Mouse (Mus musculus) CD4-positive helper T cell, adult 2 months (primary cell): Measurements from ENCODE around the gene Flywch2.

Experiments used
- DNase-seq: peaks from one replicate; pipeline ENCODE4 v3.0.0-alpha.2; 2012; ENCODE audit warnings: low read depth, missing footprints, low spot score

Flywch2 gene

DNA sequence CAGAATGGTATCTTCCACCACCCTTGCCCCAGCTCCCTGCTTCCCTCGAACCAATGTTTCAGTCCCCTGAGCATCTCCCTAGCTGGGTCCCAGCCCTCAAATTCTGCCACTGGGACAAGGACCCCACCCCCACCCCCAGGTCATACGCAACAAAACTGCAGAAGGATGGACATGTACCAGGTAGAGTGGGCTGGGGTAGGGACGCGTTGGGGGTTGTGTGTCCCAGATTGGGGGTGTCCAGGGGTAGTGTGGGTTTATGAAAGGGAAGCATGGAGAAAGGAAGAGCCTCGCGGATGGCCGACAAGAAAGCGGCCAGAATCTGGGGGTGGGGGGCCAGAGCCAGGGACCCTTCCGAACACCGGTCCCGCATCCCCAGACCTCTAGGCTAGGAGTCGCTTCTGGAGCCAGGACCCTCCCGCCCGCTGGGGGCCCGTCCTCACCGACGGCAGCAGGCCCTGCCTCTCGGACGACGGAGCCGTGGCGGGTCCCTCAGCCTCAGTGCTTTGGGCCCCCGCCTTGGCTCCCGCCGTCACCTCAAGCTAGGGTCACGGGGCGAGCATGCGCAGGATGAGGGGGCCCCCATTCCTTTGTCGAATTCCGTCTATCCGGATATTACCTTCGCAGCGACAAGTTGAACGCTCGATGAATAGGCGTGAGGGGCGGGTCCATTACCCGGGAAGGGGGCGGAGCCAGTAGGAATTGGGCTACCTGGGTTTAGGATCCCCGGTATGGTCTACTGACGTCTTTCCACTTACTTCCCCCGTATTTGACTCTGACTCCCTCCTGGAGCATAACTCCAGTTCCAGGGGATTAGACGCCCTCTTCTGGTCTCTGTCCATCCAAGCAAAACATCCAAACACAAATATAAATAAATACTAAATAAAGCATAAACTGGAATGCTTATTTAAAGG lies at the start of gene Flywch2:
TSS of gene Flywch2 (minus strand) at position 521 of the 911 bp plus-strand sequence.
- peak; percentile 82 for DNase-seq

DNA sequence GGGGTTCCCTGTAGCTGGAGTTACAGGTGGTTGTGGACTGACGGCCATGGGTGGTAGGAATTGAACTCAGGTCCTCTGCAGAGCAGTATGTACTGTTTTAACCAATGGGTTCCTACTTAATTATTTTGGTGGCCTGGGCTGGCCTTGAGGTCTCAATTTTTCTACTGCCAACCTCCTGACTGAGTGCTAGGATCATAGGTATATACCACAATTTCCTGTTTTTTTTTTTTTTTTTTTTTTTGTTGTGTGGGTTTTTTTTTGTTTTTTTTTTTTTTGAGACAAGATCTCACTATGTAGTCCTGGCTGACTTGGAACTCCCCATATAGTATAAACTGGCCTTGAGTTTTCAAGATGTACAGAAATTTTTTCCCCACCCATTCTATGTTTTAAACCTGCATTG lies 45.3 kb upstream of the Flywch2 start:
- no peak for DNase-seq

DNA sequence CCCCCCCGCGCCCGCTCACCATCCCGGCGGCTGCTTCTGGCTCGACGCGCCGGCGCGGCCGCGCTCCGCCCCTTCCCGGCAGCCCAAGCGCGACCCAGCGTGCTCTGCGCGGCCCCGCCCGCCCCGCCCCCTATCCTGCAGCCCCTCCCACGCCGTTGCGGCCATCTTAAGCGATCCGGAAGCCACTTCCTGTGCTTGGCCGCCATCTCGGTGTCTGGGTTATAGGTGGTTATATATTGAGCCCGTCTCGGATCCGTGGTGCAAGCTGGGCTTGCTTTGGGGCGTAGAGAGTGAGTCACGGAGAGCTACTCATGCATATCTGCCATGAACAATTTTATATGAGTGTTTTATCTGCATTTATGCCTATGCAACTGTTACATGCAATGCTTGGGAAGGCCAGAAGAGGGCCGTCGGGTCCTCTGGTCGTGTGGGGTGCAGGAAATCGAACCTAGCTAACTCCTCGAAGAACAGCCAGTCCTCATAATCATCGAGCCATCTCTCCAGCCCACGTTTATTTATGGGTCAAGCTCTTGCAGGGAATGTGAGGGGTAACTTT lies 43.3 kb upstream of the Flywch2 start, which contains the start of gene Elob:
TSS of gene Elob (minus strand) at position 73 of the 556 bp plus-strand sequence.
- peak; percentile 93 for DNase-seq

DNA sequence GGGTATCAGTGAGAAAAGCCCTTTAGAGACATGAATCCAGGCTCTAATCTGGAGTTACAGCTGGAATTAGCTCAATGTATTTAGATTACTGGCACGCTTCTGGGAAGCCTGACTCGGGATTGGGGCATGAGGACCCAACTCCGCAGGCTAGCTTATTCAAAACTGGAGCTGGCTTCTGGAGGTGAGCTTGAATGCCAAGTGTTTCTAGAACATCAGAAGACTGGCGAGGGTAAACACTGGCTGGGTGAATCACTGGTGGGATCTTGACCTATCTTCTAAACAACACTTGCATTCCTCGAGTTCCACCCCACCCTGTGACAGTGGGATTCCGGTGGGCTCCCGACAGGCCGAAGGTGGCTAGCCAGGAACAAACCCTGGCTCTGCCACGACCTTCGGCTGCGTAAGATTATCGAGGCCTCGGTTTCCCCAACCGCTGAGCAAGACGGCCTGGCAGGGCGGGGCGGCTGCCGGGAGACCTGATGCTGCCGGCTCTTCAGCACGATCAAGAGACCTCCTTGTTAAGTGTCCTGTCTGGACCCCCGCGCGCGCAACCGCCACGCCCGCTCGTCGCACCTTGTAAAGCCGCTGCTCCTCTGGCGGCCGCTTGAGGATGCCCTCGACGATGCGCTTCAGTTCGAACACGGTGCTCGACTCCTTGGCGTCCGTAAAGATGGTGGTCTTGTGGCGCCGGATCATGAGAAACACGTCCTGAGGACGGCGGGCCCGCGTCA lies 42.6 kb upstream of the Flywch2 start:
- DNase-seq = peak; percentile 79

DNA sequence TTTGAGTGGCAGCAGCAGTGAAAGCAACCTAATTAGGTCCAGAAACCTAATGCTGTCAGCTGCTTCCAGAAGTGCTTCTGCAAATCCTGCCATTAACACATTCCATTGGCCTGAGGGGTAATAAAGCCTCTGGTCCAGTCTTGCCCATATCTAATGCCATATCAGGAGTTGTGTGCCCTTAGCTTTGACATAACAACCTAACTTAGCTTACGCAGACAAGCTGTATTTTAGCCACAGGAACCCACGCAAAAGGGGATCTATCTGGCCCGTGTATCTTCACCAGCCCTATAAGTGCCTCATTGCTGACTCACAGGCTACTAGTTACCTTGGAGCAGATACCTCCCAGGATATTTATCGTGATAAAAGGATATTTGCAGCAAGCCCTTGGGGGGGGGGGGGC lies 39.7 kb upstream of the Flywch2 start:
- no peak for DNase-seq

DNA sequence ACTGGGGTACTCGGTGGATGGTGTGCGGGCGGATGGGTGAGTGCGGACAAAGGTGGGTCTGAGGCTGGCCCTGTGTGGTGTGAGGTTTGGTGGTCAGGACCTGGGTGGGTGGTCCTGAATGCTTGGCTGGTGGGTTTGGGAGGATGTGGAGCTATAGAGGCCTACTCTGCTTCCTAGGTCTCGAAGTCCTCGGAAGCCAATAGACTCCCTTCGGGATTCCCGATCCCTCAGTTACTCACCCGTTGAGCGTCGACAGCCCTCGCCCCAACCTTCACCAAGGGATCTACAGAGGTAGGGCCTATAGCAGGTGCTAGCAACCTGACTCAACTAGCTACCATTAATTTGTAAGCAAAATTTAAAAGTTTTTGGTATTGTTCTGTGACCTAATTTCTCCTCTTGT lies 37.7 kb upstream of the Flywch2 start:
- no peak for DNase-seq

DNA sequence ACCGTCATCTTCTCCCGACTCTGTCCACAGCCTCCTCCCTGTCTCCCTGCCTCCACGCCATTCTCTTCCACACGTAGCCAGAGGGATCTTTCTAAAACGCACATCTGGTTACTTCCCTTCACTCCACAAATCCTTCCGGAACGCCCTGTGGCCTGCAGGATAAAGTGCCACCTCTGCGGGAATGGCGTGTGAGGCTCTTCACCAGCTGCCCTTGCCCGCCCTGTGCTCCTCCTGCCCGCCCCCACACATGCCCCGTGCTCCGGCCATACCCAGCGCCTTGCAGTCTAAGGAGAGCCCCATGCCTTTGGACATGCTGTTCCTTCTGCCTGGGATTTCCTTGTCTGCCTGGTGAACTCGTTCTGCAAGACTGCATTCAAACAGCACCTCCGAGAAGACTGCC lies 37.1 kb upstream of the Flywch2 start:
- no peak for DNase-seq

DNA sequence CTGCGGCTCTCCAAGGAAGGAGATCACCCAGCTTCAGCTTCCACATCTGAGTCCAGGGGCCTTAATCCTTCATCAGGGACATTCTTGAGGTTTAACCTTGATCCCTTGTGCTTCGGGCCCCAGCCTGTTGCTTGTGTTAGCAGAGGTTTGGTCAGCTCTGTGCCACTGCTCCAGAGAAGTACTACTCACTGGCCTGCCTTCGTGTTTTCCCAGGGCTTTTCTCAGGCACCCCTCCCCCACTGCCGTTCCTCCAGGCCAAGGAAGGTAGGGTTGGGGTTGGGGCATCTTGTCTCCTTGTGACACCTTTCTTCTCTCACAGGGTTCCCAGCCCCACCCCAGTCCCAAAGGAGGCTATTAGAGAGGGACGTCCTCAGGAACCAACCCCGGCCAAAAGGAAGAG lies 36.2 kb upstream of the Flywch2 start:
- no peak for DNase-seq

DNA sequence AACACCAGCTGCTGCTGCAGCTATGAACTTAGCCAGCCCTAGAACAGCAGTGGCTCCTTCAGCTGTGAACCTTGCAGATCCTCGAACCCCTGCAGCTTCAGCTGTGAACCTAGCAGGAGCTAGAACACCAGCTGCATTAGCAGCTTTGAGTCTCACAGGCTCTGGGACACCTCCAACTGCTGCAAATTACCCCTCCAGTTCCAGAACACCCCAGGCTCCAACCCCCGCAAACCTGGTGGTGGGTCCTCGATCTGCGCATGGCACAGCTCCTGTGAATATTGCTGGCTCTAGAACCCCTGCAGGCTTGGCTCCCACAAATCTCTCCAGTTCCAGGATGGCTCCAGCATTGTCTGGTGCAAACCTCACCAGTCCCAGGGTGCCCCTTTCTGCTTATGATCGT lies 34.9 kb upstream of the Flywch2 start:
- no peak for DNase-seq

DNA sequence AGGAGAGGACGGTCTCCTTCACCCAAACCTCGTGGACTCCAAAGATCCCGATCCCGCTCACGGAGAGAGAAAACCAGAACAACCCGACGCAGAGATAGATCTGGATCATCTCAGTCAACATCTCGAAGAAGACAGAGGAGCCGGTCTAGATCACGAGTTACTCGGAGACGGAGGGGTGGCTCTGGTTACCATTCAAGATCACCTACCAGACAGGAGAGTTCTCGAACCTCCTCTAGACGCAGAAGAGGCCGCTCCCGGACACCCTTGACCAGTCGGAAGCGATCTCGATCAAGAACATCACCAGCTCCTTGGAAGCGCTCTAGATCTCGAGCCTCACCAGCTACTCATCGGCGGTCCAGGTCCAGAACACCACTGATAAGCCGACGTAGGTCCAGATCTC lies 33.4 kb upstream of the Flywch2 start:
- DNase-seq = no peak

DNA sequence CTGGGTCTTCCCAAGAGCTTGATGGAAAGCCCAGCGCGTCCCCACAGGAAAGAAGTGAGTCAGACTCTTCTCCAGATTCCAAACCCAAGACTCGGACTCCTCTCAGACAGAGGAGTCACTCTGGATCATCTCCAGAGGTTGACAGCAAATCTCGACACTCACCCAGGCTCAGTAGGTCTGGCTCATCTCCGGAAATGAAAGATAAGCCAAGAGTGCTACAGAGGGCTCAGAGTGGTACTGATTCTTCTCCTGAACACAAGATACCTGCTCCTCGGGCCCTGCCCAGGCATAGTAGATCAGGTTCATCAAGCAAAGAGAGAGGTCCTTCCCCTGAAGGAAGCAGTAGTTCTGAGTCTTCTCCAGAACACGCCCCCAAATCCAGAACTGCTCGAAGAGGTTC lies 32.7 kb upstream of the Flywch2 start:
- DNase-seq = no peak

DNA sequence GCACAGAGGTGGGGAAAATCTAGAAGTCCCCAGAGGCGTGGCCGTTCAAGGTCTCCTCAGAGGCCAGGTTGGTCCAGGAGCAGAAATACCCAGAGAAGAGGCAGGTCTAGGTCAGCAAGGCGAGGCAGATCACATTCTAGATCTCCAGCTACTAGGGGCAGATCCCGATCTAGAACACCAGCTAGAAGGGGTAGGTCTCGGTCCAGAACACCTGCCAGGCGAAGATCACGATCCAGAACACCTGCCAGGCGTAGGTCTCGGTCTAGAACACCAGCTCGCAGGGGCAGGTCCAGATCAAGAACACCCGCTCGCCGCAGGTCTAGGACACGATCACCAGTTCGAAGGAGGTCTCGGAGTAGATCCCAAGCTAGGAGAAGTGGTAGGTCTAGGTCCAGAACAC lies 29.8 kb upstream of the Flywch2 start:
- DNase-seq = peak; percentile 1

DNA sequence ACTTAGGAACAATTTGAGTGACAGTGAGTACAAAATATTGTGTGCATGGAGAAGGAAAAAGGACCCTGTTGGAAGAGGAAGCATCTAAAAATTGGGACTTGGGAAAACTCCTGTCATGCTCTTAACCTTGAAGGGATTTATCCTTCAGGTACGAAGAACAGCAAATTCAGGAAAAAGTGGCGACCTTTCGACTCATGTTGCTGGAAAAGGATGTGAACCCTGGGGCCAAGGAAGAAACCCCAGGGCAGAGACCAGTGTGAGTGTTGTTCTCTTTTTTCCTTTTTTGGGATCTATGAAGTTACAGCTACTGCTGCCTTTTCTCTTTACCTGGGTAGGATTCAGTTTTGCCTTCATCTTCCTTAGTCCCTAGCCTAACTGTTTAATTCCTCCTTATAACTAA lies 22.0 kb upstream of the Flywch2 start:
- DNase-seq = peak; percentile 1

DNA sequence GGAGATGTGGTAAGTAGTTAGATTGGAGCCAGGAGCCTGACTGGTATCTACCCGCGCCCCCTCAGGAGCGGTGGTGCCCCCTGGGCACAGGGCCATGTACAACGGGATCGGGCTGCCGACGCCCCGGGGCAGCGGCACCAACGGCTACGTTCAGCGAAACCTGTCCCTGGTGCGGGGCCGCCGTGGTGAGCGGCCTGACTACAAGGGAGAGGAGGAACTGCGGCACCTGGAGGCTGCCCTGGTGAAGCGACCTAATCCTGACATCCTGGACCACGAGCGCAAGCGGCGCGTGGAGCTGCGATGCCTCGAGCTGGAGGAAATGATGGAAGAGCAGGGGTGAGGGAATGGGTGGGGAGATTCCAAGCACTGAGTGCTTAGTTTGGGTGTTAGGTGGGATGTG lies 21.0 kb upstream of the Flywch2 start:
- peak; percentile 60 for DNase-seq

DNA sequence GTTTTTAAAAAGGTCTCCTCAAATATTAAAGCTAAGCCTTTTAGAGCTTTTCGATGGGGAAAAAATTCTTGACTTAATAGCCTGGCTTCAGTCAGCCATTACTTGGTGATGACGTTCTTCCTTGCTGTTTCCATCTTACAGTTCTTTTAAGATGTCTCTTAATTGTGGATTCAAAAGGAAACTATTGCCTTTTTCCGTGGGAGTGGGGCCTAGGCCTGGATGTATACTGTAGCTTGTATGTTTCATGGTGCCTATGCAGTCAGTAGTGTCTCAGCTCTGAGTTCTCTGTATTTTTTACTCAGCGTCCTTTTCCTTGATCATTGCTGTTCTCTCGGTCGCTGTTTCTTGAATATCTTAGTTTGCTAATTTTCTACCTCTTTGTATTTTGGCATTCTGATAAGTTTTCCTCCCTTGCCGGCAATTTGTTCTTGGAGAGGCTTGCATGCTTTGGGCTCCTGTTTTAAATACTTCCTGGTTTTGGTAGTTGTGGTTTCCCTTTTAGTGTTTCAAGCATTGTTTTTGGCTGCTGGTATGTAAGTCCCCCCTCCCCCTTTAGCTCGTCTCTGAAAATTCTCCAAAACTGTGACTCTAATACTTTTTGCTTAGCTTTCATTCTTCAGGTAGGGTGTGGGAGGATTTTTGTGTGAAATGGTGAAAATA lies 18.7 kb upstream of the Flywch2 start:
- DNase-seq = peak; percentile 75

DNA sequence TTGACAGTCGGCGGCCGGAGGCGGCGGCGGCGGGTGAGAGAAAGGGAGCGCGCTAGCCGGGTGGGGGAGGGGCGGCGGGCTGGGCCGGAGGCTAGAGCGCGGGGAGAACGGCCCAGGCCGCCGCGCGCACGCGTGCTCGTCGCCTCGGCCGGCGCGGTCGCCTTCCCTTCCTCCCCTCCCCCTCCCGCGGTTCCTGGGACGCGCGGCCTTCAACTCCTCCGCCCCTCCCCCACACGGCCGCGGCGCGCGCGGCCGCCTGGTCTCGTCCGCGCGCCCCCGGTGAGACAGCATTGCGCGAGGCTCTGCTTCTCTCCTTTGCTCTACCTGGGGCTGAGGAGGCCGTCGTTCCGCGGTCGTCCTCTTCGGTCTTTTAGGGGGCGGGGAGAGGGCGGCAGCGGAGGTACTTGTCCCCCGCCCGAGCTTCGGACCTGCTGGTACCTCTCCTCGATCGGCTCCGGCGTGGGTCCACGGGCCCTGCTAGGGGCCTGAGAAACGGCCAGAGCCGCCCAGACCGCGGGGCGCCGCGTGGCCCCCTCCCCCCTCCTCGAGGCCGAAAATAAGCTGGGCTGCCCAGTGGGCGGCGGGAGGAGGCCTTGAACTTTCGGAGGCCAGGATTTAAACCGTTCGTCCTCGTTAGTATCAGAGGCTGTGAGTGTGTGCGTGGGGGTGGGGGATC lies 17.6 kb upstream of the Flywch2 start:
- DNase-seq = peak; percentile 89

DNA sequence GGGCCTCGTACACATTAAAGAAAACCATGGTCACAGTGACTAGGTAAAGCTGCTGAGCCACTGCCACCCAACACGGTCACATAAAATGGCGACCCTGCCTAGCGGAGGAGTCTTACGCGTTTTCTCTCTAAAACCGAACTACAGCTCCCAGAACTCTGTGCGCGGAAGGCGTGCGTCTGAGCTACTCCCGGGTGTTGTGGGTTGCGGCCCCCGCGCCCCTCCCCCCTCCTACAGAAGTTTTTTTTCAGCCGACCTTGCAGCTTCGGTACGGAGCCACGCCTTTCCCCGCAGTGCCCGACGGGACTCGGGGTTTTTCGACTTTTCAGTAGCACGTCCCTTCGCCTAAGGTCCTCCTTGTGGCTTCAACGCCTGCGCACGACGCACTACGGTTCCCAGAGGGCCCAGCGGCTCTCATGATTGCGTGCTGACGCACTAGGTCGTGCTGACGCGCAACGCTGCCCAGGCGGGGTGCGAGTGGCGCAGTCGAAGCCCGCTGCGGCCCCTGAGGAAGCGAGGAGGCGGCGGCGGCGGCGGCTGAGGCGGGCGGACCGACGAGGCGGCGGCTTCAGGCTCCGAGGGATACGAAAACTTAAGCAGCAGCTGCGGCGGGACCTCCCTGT lies 17.0 kb upstream of the Flywch2 start:
- DNase-seq = peak; percentile 100

DNA sequence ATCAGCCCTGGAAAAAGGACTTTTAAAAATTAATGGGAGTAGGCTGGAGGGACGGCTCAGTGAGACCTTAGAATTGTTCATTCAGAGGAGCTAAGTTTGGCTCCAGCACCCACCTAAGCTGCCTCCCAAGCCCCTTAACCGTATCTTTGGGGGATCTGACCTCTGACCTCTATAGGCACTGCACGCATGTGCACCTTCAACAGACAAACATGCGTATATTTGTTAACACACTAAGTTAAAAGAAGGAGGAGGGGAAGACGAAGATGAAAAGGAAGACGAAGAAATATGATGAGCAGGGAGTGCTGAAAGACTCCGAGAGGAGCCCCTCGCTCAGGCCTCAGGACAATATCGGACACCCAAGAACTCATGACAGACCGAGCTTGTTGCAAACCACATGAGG lies 15.7 kb upstream of the Flywch2 start:
- DNase-seq = no peak

DNA sequence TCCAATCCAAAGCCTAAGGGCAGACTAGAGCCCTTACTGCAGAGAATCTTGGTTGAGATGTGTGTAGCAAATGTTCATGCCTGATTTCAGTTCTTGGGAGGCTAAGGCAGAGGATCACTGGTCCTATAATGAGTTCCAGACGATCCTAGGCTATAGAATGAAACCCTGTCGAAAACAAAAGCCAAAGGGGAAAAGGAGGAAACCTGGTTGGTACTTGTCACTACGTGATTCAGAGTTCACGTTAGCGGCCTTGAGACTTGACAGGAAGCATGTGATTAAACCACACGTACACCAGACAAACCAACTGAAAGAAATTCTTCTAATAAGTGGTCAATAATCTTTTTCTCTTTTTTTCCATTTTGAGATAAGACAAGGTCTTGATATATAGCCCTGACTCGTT lies 11.4 kb upstream of the Flywch2 start:
- peak; percentile 70 for DNase-seq

DNA sequence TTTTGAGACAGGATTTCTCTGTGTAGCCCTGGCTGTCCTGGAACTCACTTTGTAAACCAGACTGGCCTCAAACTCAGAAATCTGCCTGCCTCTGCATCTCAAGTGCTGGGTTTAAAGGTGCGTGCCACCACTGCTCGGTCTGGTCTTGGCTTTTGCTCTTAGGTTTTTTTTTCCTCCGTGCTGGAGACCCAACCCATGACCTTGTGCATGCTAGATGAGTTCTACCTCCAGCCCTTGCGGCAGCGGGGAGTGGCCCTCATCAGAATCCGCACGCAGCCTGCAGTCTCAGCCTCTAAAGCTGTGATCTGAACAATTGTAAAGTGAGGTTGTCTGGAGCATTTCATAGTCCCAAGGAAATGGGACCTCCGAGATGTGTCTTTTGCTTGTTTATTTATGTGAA lies 9.4 kb upstream of the Flywch2 start:
- DNase-seq = no peak

DNA sequence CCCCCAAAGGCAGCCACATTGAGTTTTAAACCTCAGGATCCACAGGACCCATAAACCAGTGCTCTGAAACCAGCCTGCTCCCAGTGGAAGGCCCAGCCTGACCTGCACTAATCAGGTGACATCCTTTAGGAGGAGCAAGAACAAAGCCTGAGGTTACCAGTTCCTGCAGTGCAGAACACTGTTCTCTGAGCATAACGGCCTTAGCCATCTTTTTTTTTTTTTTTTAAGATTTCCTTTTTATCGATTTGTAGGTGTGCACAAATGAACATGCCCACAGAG lies 5.1 kb upstream of the Flywch2 start:
- DNase-seq = peak; percentile 34
